Mouse (Mus musculus) lung, adult 2 months (tissue): ENCODE measurements around the gene Crbn.

Source experiments
- CTCF ChIP-seq: fragments of 200-500 bp; IDR thresholded peaks from 2 replicates; pipeline ENCODE4 v1.5.1; 2011; ENCODE audit warnings: mild to moderate bottlenecking, low read length, control low read depth; ENCODE audit not compliant: insufficient read depth
- POLR2A ChIP-seq: fragments of 200-500 bp; IDR thresholded peaks from 2 replicates; pipeline ENCODE4 v1.6.1; 2011; ENCODE audit warnings: low read depth, mild to moderate bottlenecking, control low read depth, low read length, borderline replicate concordance; ENCODE audit errors: extremely low read depth

GRCm38 (mm10) chr6:106740244-106740825 is 59.5 kb downstream of the Crbn start:
- no peak for TF ChIP-seq CTCF
- TF ChIP-seq POLR2A: no peak
